Mouse (Mus musculus): ENCODE measurements around the gene Dock4.

Dock4 gene

DNA sequence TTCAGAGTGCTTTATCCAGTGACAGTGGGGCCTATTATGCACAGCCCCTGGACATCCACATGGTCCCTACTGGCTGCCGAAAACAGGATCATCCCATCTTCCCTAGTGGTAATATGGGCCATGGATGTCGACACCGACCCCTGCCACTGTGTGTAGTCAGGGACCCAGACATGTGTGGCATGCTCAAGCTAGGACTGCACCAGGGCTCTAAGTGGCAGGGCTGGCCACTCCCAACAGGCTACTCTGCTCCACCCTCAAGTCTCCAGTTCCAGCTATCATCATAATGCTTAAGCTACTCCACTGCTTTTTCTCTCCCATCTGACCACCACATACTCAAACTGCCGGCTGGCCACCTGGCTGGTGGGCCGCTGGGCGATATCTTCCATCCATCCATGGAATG is 439.6 kb downstream of the Dock4 start:
- DNase-seq (ENCODE audit: low read depth): no peak

GRCm38 (mm10) chr12:40887496-40887895 is 441.7 kb downstream of the Dock4 start:
- no peak for DNase-seq (ENCODE audit: low read depth)

- no peak for DNase-seq (ENCODE audit: low read depth)
Measured at GRCm38 (mm10) chr12:40888261-40888791, 442.6 kb downstream of the Dock4 start.

DNA sequence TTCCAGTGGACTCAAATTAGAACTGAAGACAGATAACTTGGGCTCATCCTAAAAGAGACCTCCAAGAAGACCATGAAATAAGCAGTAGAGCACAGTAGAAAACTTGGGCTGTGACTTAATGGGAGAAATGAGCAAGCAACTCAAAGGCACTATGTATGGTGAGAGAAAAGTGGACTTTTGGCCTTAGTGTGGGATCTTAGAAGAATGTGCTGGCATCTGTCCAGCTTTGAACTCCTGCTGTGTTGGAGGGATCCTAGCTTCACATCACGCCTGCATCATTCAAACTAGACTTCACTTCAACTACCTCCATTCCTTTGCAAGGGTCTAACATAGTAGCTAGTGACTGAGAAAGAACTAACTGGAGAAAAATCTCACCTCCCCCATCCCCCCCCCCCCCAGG is 443.1 kb downstream of the Dock4 start:
- DNase-seq (ENCODE audit: low read depth): no peak

- no peak for DNase-seq (ENCODE audit: low read depth)
Measured at GRCm38 (mm10) chr12:40889534-40889933, 443.8 kb downstream of the Dock4 start.

- DNase-seq (ENCODE audit: low read depth): no peak
Measured at GRCm38 (mm10) chr12:40891168-40891567, 445.4 kb downstream of the Dock4 start.

GRCm38 (mm10) chr12:40893741-40894140 is 448.0 kb downstream of the Dock4 start:
- no peak for DNase-seq (ENCODE audit: low read depth)

- DNase-seq (ENCODE audit: low read depth): no peak
Measured at GRCm38 (mm10) chr12:40894695-40895094, 448.9 kb downstream of the Dock4 start.
